Mouse (Mus musculus) heart, embryonic 14.5 days (tissue): ENCODE results near the gene Brf1. TPM values are rescaled to one million over a fixed set of nuclear protein-coding genes. Genes with fewer than 3 reads are reported as not detected.
A peak's percentile ranks its signal among the peaks of the same experiment; 100 is the strongest.

Experiments used
- ATAC-seq: fragments of 200-750 bp; cut with Nextera tagmentation; 2 replicates; pipeline ENCODE4 v1.8.0; 2017; ENCODE audit warnings: low read depth, moderate TSS enrichment; ENCODE audit not compliant: insufficient number of reproducible peaks, insufficient read depth, low FRiP score
- H3K27ac ChIP-seq, 2 experiments: fragments of 200-500 bp in 1 of 2; fragments of 300-500 bp in 1 of 2; sonication (generic) in 1 of 2; replicated peaks in 1 of 2; 2 replicates each; pipeline ENCODE4 v1.5.1; 2012 to 2014; ENCODE audit warnings: low read depth in 2 of 2, low read length in 2 of 2, control low read depth in 1 of 2, mild to moderate bottlenecking in 1 of 2, mixed read lengths in 1 of 2; ENCODE audit not compliant: control insufficient read depth in 1 of 2, insufficient read depth in 1 of 2
- H3K27me3 ChIP-seq: fragments of 300-500 bp; sonication (generic); 2 replicates; pipeline ENCODE4 v1.6.1; 2014; ENCODE audit warnings: mild to moderate bottlenecking, low read length, control low read depth; ENCODE audit not compliant: control insufficient read depth, insufficient read depth
- H3K36me3 ChIP-seq: fragments of 300-500 bp; sonication (generic); 2 replicates; pipeline ENCODE4 v1.6.1; 2014; ENCODE audit warnings: mild to moderate bottlenecking, control low read depth, low read length, mixed read lengths; ENCODE audit not compliant: control insufficient read depth, insufficient read depth
- H3K4me1 ChIP-seq, 2 experiments: fragments of 200-500 bp in 1 of 2; fragments of 300-500 bp in 1 of 2; sonication (generic) in 1 of 2; 2 replicates each; pipeline ENCODE4 v1.6.1; 2012 to 2014; ENCODE audit warnings: low read length in 2 of 2, control low read depth in 1 of 2, mixed read lengths in 1 of 2; ENCODE audit not compliant: control insufficient read depth in 2 of 2, insufficient read depth in 2 of 2
- H3K4me2 ChIP-seq: fragments of 300-500 bp; sonication (generic); 2 replicates; pipeline ENCODE4 v1.6.1; 2014; ENCODE audit warnings: mild to moderate bottlenecking, low read length
- H3K4me3 ChIP-seq, 2 experiments: fragments of 200-500 bp in 1 of 2; fragments of 300-500 bp in 1 of 2; sonication (generic) in 1 of 2; 2 replicates each; pipeline ENCODE4 v1.5.1; 2012 to 2014; ENCODE audit warnings: low read length in 2 of 2, mild to moderate bottlenecking in 2 of 2, control low read depth in 1 of 2, low read depth in 1 of 2, moderate library complexity in 1 of 2; ENCODE audit not compliant: control insufficient read depth in 1 of 2, insufficient read depth in 1 of 2
- H3K9ac ChIP-seq: fragments of 300-500 bp; sonication (generic); 2 replicates; pipeline ENCODE4 v1.6.1; 2014; ENCODE audit warnings: mild to moderate bottlenecking, low read length
- H3K9me3 ChIP-seq: fragments of 300-500 bp; sonication (generic); 2 replicates; pipeline ENCODE4 v1.6.1; 2016; ENCODE audit warnings: low read length, control low read depth; ENCODE audit not compliant: control insufficient read depth
- WGBS: fragments of 180-500 bp; shearing (Covaris S2); extraction: QIAGEN DNeasy Blood & Tissue Kit; methylation state at CpG from one replicate; pipeline ENCODE4 v1.1.7; 2014; 5-methylcytosine and 5-hydroxymethylcytosine counted together
- polyA plus RNA-seq: library from polyadenylated mRNA; unstranded; fragments of >200 nt; fragmentation: Nextera tagmentation; extraction: Ambion mirVana; gene quantifications from 2 replicates; pipeline ENCODE4 v1.2.1, GENCODE M21; 2014

Gene Brf1
- polyA plus RNA-seq, 1 experiment from 2014 or later = 40.5 TPM

- Histone ChIP-seq H3K36me3 (no peaks in the 10 kb centered on the region), H3K9ac (no peak overlapping the region), H3K9me3 (no peaks in the 10 kb centered on the region), H3K27ac (no peak overlapping the region), H3K4me2 (no peak overlapping the region), H3K4me3 (no peak overlapping the region), H3K27me3 (0 out of 2 replicates have a peak, but pooled peaks cover 3% of the 10 kb centered on the region), H3K4me1 (peaks cover 7 to 11% of the 10 kb centered on the region in 2 experiments; a peak in 3 of 4 replicates)
- ATAC-seq = no peak
- WGBS = 62% methylated on average over 2 of the region's 2 CpGs
These were observed 56.8 kb downstream of the Brf1 start for GRCm38 (mm10) chr12:112943669-112944068.

GRCm38 (mm10) chr12:112941776-112942713 is 58.5 kb downstream of the Brf1 start, which contains the start of gene Nudt14:
Gene Nudt14 (minus strand): TSS chr12:112942124.
- H3K9ac ChIP-seq = peak within 1 kb of the TSS; percentile 83

GRCm38 (mm10) chr12:112941156-112941775 is 59.2 kb downstream of the Brf1 start:
- peak overlapping the region; percentile 90 for H3K4me2 ChIP-seq
- peaks cover 10 to 17% of the 10 kb centered on the region in 2 experiments; a peak in 3 of 4 replicates for H3K4me1 ChIP-seq
- no peak for ATAC-seq
- peak overlapping the region in 1 of 2 experiments; percentile 75; a peak in 1 of 4 replicates for H3K27ac ChIP-seq
- no peaks in the 10 kb centered on the region for H3K36me3 ChIP-seq
- 42% methylated on average over 10 of the region's 10 CpGs for WGBS
- no peaks in the 10 kb centered on the region for H3K9me3 ChIP-seq
- 0 out of 2 replicates have a peak, but pooled peaks cover 3% of the 10 kb centered on the region for H3K27me3 ChIP-seq
- peak overlapping the region; percentile 54 to 74 for H3K4me3 ChIP-seq
- peak overlapping the region; percentile 83 for H3K9ac ChIP-seq

More at GRCm38 (mm10) chr12:112941776-112942713, 58.5 kb downstream of the Brf1 start, which contains the start of gene Nudt14:
- H3K4me1 ChIP-seq = peaks cover 10 to 17% of the 10 kb centered on the region in 2 experiments; a peak in 3 of 4 replicates
- H3K4me2 ChIP-seq = peak within 1 kb of the TSS; percentile 90
- H3K9me3 ChIP-seq = no peaks in the 10 kb centered on the region
- peak; percentile 75 for ATAC-seq
- H3K27me3 ChIP-seq = 0 out of 2 replicates have a peak, but pooled peaks cover 3% of the 10 kb centered on the region
- 2% methylated on average over 57 of the region's 58 CpGs for WGBS
- no peaks in the 10 kb centered on the region for H3K36me3 ChIP-seq
- H3K4me3 ChIP-seq = peak within 1 kb of the TSS; percentile 54 to 74
- peak within 1 kb of the TSS in 1 of 2 experiments; percentile 75; a peak in 1 of 4 replicates for H3K27ac ChIP-seq

- Histone ChIP-seq H3K9me3 (no peaks in the 10 kb centered on the region), H3K4me2 (0 out of 2 replicates have a peak overlapping the region, but pooled peaks have one; percentile 90), H3K9ac (no peak overlapping the region), H3K4me3 (no peak overlapping the region), H3K36me3 (no peaks in the 10 kb centered on the region), H3K27me3 (0 out of 2 replicates have a peak, but pooled peaks cover 3% of the 10 kb centered on the region), H3K4me1 (peaks cover 10 to 17% of the 10 kb centered on the region in 2 experiments; a peak in 3 of 4 replicates), H3K27ac (no peak overlapping the region)
- 82% methylated on average over 9 of the region's 9 CpGs for WGBS
- ATAC-seq = no peak
These were observed 59.8 kb downstream of the Brf1 start for GRCm38 (mm10) chr12:112940710-112941109.

- ATAC-seq = no peak
- Histone ChIP-seq H3K27me3 (0 out of 2 replicates have a peak, but pooled peaks cover 3% of the 10 kb centered on the region), H3K9ac (no peak overlapping the region), H3K4me1 (peaks cover 10 to 17% of the 10 kb centered on the region in 2 experiments; a peak in 3 of 4 replicates), H3K36me3 (no peaks in the 10 kb centered on the region), H3K4me2 (no peak overlapping the region), H3K9me3 (no peaks in the 10 kb centered on the region), H3K4me3 (no peak overlapping the region), H3K27ac (no peak overlapping the region)
- 86% methylated on average over 4 of the region's 4 CpGs for WGBS
These were observed 60.3 kb downstream of the Brf1 start for GRCm38 (mm10) chr12:112940238-112940637.

GRCm38 (mm10) chr12:112938873-112939565 is 61.5 kb downstream of the Brf1 start:
- Histone ChIP-seq H3K9ac (no peak overlapping the region), H3K36me3 (no peaks in the 10 kb centered on the region), H3K9me3 (no peaks in the 10 kb centered on the region), H3K4me1 (peaks cover 10 to 17% of the 10 kb centered on the region in 2 experiments; a peak in 3 of 4 replicates), H3K4me3 (no peak overlapping the region), H3K27ac (no peak overlapping the region), H3K27me3 (0 out of 2 replicates have a peak, but pooled peaks cover 3% of the 10 kb centered on the region), H3K4me2 (no peak overlapping the region)
- no peak for ATAC-seq
- 58% methylated on average over 10 of the region's 10 CpGs for WGBS

GRCm38 (mm10) chr12:112938366-112938765 is 62.1 kb downstream of the Brf1 start:
- ATAC-seq = no peak
- no peak overlapping the region for H3K4me2 ChIP-seq
- WGBS = 70% methylated on average over 10 of the region's 10 CpGs
- no peaks in the 10 kb centered on the region for H3K9me3 ChIP-seq
- no peak overlapping the region for H3K27ac ChIP-seq
- peaks cover 10 to 17% of the 10 kb centered on the region in 2 experiments; a peak in 3 of 4 replicates for H3K4me1 ChIP-seq
- no peak overlapping the region for H3K9ac ChIP-seq
- no peaks in the 10 kb centered on the region for H3K36me3 ChIP-seq
- 0 out of 2 replicates have a peak, but pooled peaks cover 3% of the 10 kb centered on the region for H3K27me3 ChIP-seq
- H3K4me3 ChIP-seq = no peak overlapping the region
